Mouse (Mus musculus) megakaryocyte, embryonic 14.5 days (primary cell): ENCODE data around the gene Gm42417.

Source experiments
- FLI1 ChIP-seq: IDR thresholded peaks from 2 replicates; pipeline ENCODE4 v1.6.1; 2012; ENCODE audit warnings: low read length, inconsistent platforms, mixed read lengths
- GATA1 ChIP-seq: IDR thresholded peaks from 3 replicates; pipeline ENCODE4 v1.6.1; 2012; ENCODE audit warnings: mixed read lengths, low read length, inconsistent platforms, borderline replicate concordance

DNA sequence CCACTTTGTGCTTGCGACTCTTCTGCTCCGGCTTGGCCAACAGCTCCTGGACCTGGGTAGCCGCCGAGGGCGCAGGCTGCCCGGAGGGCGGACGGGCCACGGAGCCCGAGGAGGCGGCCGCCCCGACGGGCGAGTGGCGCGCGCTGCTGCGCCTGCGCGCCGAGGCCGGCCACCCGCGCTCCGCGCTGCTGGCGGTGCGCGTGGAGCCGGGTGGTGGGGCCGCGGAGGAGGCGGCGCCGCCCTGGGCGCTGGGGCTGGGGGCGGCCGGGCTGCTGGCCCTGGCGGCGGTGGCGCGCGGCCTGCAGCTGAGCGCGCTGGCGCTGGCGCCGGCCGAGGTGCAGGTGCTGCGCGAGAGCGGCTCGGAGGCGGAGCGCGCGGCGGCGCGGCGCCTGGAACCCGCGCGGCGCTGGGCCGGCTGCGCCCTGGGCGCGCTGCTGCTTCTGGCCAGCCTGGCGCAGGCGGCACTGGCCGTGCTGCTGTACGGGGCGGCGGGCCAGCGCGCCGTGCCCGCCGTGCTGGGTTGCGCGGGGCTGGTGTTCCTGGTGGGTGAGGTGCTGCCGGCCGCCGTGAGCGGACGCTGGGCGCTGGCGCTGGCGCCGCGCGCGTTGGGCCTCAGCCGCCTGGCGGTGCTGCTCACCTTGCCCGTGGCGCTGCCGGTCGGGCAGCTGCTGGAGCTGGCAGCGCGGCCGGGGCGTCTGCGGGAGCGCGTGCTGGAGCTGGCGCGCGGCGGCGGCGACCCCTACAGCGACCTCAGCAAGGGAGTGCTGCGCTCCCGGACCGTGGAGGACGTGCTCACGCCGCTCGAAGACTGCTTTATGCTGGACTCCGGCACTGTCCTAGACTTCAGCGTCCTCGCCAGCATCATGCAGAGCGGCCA, 26.9 kb downstream of the Gm42417 start:
- TF ChIP-seq GATA1, result no peak
- no peak for TF ChIP-seq FLI1
